Mouse (Mus musculus) limb, embryonic 14.5 days (tissue): ENCODE measurements around the gene Slc35b2. TPM values are rescaled to one million over a fixed set of nuclear protein-coding genes. Genes with fewer than 3 reads are reported as not detected.
A peak's percentile ranks its signal among the peaks of the same experiment; 100 is the strongest.

Experiments used
- ATAC-seq: fragments of 200-750 bp; cut with Nextera tagmentation; 2 replicates; pipeline ENCODE4 v1.8.0; 2017; ENCODE audit warnings: low read depth, moderate number of reproducible peaks, moderate TSS enrichment; ENCODE audit not compliant: low FRiP score
- DNase-seq: peaks from one replicate; pipeline ENCODE4 v3.0.0-alpha.2; 2015; ENCODE audit warnings: low spot score
- H3K27ac ChIP-seq: fragments of 300-500 bp; sonication (generic); replicated peaks from 2 replicates; pipeline ENCODE4 v1.5.1; 2014; ENCODE audit warnings: low read depth, mild to moderate bottlenecking, low read length, moderate library complexity, mixed read lengths
- H3K27me3 ChIP-seq: fragments of 300-500 bp; sonication (generic); 2 replicates; pipeline ENCODE4 v1.6.1; 2014; ENCODE audit warnings: low read length, mixed read lengths; ENCODE audit not compliant: control insufficient read depth, insufficient read depth
- H3K36me3 ChIP-seq: fragments of 300-500 bp; sonication (generic); 2 replicates; pipeline ENCODE4 v1.6.1; 2014; ENCODE audit warnings: mild to moderate bottlenecking, low read length, moderate library complexity, mixed read lengths; ENCODE audit not compliant: control insufficient read depth, insufficient read depth
- H3K4me1 ChIP-seq: fragments of 300-500 bp; sonication (generic); 2 replicates; pipeline ENCODE4 v1.6.1; 2014; ENCODE audit warnings: antibody characterized with exemption, low read length, mixed read lengths; ENCODE audit not compliant: control insufficient read depth, insufficient read depth
- H3K4me2 ChIP-seq: fragments of 300-500 bp; sonication (generic); replicated peaks from 2 replicates; pipeline ENCODE4 v1.6.1; 2014; ENCODE audit warnings: low read depth, mild to moderate bottlenecking, low read length, moderate library complexity; ENCODE audit not compliant: severe bottlenecking
- H3K4me3 ChIP-seq: fragments of 300-500 bp; sonication (generic); replicated peaks from 2 replicates; pipeline ENCODE4 v1.5.1; 2014; ENCODE audit warnings: low read length
- H3K9ac ChIP-seq: fragments of 300-500 bp; sonication (generic); 2 replicates; pipeline ENCODE4 v1.6.1; 2014; ENCODE audit warnings: mild to moderate bottlenecking, low read depth, low read length, moderate library complexity; ENCODE audit not compliant: severe bottlenecking
- H3K9me3 ChIP-seq: fragments of 300-500 bp; sonication (generic); 2 replicates; pipeline ENCODE4 v1.6.1; 2016; ENCODE audit warnings: low read length; ENCODE audit not compliant: control insufficient read depth
- POLR2A ChIP-seq: fragments of 200-500 bp; IDR thresholded peaks from 2 replicates; pipeline ENCODE4 v1.8.0; 2012; ENCODE audit warnings: inconsistent platforms, mild to moderate bottlenecking, moderate library complexity, borderline replicate concordance; ENCODE audit not compliant: insufficient read depth, insufficient read length; ENCODE audit errors: extremely low read depth
- WGBS: fragments of 180-500 bp; shearing (Covaris S2); extraction: QIAGEN DNeasy Blood & Tissue Kit; methylation state at CpG from one replicate; pipeline ENCODE4 v1.1.7; 2014; 5-methylcytosine and 5-hydroxymethylcytosine counted together
- polyA plus RNA-seq, 2 experiments: library from polyadenylated mRNA; depleted of rRNA in 1 of 2; stranded (reverse) in 1 of 2; unstranded in 1 of 2; fragments of >200 nt; fragmentation: Nextera tagmentation in 1 of 2; extraction: Ambion mirVana in 1 of 2; gene quantifications; 2 replicates each; pipeline versions ENCODE4 v1.2.1 to v1.2.3; 2012 to 2014

Slc35b2 gene
- polyA plus RNA-seq, 2 experiments: 96.9 to 138 TPM

DNA sequence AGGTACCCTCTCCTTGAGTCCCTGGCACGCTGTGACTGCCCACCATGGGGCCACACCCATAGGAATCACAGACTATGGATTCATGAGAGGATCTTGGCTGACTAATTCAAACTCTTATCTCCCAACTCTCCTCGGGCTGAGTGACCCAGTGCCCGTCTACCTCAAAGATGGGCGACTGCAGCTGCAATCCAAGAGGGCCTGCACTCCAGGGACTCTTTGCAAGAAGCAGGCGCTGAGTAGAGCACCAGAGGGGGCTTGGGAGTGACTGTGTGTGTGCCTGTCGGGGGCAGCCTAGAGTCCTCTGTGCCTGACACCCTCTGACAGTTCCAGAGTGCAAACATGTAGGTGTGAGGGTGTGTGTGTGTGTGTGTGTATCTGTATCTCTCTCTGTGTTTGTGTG lies 21.5 kb upstream of the Slc35b2 start:
- Histone ChIP-seq H3K27ac (no peak overlapping the region), H3K4me2 (no peak overlapping the region), H3K27me3 (peaks cover 38% of the 10 kb centered on the region), H3K9me3 (no peaks in the 10 kb centered on the region), H3K36me3 (peaks cover 15% of the 10 kb centered on the region; the same call in 1 of the 2 replicates), H3K4me3 (no peak overlapping the region), H3K9ac (no peak overlapping the region), H3K4me1 (no peaks in the 10 kb centered on the region)
- WGBS: 48% methylated on average over 6 of the region's 6 CpGs
- ATAC-seq (no peak), DNase-seq (no peak)
- TF ChIP-seq POLR2A: no peak

DNA sequence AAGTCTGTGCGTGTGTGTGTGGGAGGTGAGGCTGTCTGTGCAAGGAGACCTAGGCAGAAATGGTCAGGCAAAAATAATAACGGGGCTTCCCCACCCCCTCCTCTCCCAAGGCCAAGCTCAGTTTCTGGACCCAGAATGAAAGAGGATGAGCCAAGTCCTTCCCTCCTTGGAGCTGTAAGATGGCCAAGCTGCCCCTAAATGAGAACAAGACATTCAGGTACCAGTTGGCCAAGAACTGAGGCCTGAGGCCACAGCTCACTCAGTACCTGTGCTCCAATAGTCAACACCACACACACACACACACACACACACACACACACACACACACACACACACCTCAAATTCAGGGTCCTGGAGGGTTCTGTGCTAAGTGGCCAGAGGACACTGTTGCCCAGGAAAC lies 21.0 kb upstream of the Slc35b2 start:
- Histone ChIP-seq H3K4me1 (no peaks in the 10 kb centered on the region), H3K27ac (no peak overlapping the region), H3K9me3 (no peaks in the 10 kb centered on the region), H3K36me3 (peaks cover 15% of the 10 kb centered on the region; the same call in 1 of the 2 replicates), H3K27me3 (peaks cover 44% of the 10 kb centered on the region), H3K9ac (no peak overlapping the region), H3K4me3 (no peak overlapping the region), H3K4me2 (no peak overlapping the region)
- 90% methylated on average over 2 of the region's 2 CpGs for WGBS
- TF ChIP-seq POLR2A: no peak
- no peak for DNase-seq
- no peak for ATAC-seq

DNA sequence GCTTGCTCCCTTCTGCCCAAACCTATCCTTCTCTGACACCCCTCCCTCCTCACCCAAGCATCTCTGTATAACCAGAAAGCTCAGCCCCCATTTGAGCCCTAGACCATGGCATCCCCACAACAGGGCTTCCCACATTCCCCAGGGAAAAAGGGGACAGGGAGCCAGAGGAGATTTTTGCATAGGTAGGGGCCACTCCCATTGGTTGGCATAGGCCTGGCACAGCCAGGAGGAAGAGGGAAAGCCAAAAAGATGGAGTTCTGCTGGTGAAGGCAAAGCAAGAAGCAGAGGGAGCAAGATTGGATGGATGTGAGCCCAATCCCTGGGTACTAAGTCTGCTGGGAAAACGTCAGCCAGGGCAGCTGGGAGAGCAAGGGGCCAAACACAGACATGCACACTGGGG lies 20.6 kb upstream of the Slc35b2 start:
- H3K4me3 ChIP-seq: no peak overlapping the region
- H3K9ac ChIP-seq: no peak overlapping the region
- H3K4me2 ChIP-seq: no peak overlapping the region
- H3K27ac ChIP-seq: no peak overlapping the region
- no peak for TF ChIP-seq POLR2A
- no peak for DNase-seq
- H3K27me3 ChIP-seq: peaks cover 45% of the 10 kb centered on the region
- no peaks in the 10 kb centered on the region for H3K4me1 ChIP-seq
- WGBS: 24% methylated on average over 1 of the region's 1 CpGs
- no peak for ATAC-seq
- peaks cover 15% of the 10 kb centered on the region; the same call in 1 of the 2 replicates for H3K36me3 ChIP-seq
- H3K9me3 ChIP-seq: no peaks in the 10 kb centered on the region

DNA sequence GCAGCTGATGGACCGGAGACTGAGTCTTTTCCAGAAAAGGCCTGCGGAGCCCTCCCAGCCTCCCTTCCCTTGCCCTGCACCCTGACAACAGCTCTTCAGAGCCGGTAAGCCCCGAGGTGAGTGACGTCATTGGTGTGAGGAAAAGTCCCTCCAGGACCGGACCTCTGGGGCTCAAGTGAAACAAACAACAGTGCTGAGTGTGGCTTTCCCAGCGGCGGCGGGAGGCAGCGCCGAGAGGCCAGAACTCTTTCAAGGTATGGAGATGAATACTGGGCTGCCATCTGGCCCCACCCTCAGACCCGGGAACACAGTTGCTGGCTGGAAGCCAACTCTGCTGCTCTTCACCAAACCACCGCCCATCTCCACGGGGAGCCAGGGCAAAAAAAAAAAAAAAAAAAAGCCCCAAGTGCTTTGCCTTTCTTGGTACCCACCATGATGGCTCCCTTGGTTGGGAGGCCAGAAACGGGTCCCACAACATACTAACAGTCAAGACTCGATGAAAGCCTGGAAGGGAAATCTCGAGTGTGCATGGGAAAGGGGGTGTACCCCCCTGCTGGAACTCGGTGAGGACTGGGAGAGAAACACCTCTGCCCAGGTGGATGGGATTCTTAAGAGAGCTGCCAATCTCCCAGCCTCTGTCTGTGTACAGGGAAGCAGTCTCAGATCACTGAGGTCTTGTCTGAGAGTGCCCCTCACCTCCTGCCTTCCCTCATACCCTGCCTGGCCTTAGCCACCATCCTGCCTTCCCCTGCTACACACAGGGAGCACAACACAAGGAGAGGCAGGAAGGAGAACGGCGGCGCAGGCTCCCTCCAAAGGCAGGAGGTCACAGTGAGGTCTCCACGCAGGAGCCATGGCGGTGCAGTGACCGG lies 19.4 kb upstream of the Slc35b2 start:
- no peak overlapping the region for H3K4me2 ChIP-seq
- peaks cover 45% of the 10 kb centered on the region for H3K27me3 ChIP-seq
- peaks cover 15% of the 10 kb centered on the region; the same call in 1 of the 2 replicates for H3K36me3 ChIP-seq
- no peak overlapping the region for H3K27ac ChIP-seq
- ATAC-seq: no peak
- H3K4me3 ChIP-seq: no peak overlapping the region
- 17% methylated on average over 24 of the region's 24 CpGs for WGBS
- peaks cover 4% of the 10 kb centered on the region; the same call in 1 of the 2 replicates for H3K4me1 ChIP-seq
- no peak for TF ChIP-seq POLR2A
- no peak for DNase-seq
- no peaks in the 10 kb centered on the region for H3K9me3 ChIP-seq
- no peak overlapping the region for H3K9ac ChIP-seq

DNA sequence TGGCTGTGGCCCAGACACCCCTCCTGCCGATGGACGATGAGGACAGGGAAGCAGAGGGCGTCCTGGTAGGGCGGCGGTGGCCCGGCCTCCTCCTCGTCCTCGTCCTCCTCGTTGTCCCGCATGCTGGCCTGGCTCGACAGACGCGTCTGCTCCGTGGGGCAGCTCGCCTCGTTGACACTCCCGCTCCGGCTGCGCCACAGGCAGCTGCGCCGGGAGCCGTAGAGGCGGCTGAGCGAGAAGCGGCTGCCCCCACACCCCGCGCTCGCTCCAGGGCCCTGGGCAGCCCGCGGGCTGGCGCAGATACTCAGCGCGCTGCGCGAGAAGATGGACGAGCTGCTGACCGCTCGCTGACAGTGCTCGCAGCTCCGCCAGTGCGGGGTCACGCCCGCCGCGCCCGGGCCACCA lies 18.8 kb upstream of the Slc35b2 start:
- Histone ChIP-seq H3K4me3 (peak overlapping the region; percentile 26), H3K9ac (no peak overlapping the region), H3K9me3 (no peaks in the 10 kb centered on the region), H3K27ac (no peak overlapping the region), H3K4me2 (peak overlapping the region; percentile 28), H3K36me3 (peaks cover 15% of the 10 kb centered on the region; the same call in 1 of the 2 replicates), H3K27me3 (peaks cover 45% of the 10 kb centered on the region), H3K4me1 (peaks cover 4% of the 10 kb centered on the region; the same call in 1 of the 2 replicates)
- ATAC-seq: no peak
- TF ChIP-seq POLR2A: no peak
- no peak for DNase-seq
- 11% methylated on average over 46 of the region's 46 CpGs for WGBS
